Mouse (Mus musculus) right cerebral cortex, postnatal 14 days (tissue): ENCODE measurements around the gene Zfhx3.

ENCODE experiments used
- DNase-seq: peaks from one replicate; pipeline ENCODE4 v3.0.0; 2022

Zfhx3 gene

GRCm38 (mm10) chr8:108868259-108869090 is 926.0 kb downstream of the Zfhx3 start:
- DNase-seq, result no peak

GRCm38 (mm10) chr8:108869420-108869819 is 927.0 kb downstream of the Zfhx3 start:
- DNase-seq, result no peak

- DNase-seq, result no peak
These were observed 927.5 kb downstream of the Zfhx3 start for GRCm38 (mm10) chr8:108869935-108870334.

GRCm38 (mm10) chr8:108870371-108870770 is 927.9 kb downstream of the Zfhx3 start:
- no peak for DNase-seq

DNA sequence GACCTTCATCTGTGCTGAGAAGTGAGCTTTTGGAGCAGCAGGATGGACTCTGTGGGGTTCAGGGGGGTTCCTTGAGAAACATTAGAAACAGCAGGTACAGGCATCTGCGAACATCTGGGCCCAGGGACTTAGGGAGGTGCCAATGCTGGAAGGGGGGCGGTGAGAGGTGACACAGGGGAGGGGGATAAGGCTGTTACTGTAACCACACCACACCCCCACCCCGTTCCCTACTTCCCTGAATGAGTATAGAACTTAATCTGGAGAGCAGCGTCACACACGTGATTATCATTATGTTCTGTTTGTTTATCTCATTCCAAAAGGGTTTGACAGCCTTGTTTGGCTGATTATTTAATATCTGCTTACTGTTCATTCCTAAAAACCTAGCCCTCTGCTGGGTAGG is 933.3 kb downstream of the Zfhx3 start:
- DNase-seq, result no peak

DNA sequence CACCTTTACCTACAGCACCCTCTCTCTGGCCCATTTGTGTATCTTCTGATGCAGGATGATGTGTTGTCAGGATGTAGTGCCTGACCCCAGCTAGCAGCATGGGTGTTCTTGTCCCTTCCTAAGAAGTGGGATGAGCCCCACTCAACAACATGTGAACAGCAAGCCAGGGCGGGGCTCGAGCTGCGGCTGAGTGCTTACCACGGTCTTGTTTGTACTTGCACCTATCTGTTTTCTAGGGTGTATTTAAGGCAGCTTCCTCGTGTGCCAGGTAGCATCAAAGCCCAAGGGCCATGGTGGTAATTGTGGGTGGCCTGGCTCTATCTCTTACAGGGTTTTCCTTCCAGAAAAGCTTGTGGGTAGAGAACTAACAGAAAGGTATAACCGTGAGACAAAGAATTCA is 937.7 kb downstream of the Zfhx3 start:
- DNase-seq, result no peak

DNA sequence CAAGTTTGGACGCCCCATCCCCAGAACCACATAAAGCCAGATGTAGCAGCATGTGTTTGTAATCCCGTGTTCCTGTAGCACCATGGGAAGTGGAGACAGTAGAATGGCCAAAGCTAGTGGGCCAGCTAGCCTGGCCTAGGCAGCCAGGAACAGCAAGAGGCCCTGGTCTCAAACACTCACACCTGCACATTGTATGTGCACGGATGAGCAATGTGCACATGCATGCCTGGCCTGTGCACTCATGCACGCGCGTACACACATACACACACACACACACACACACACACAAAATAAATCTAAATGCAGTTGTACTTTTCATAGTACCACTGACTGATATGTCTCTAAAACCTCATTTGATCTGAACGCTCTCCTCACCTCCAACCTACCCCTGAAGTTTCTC is 938.9 kb downstream of the Zfhx3 start:
- DNase-seq, result no peak

GRCm38 (mm10) chr8:108882073-108882472 is 939.6 kb downstream of the Zfhx3 start:
- no peak for DNase-seq

- no peak for DNase-seq
These were observed 940.9 kb downstream of the Zfhx3 start for GRCm38 (mm10) chr8:108883381-108883780.

DNA sequence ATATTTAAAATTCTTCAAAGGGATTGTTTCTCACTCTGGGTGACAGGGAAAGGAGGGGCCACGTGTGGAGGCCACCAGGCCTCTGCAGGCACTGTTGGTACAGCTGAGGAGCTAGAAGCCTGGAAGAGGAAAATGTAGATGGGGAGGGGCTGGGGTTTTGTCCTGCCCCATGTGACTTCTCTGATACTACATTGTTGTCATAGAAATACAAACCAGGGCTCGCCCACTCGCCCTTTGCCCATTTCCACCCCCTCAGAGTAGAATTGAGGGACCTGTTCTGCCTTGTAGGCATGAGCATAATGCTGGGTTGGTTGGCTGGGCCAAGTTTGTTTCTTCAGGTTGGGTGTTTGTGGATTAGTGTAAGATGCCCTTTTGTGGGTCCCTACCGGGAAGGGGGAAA is 942.5 kb downstream of the Zfhx3 start:
- no peak for DNase-seq

DNA sequence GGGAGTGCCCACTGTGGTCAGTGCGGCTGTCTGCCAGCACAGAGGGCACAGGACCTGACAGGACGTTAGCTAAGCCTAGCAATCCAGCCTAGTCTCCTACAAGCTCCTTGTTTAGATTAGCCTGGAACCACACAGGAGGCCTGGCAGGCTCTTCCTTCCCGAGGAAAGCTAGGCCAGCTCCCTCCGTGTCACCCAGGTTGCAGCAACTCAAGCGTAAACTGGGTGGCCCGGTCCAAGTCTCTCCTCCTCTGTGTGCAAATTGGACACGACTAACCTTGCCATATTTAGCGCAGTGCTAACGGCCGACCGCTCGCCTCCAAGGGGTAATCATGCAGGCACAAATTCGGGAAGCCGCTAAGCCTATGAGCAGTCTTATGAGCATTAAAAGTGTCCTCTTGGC is 943.0 kb downstream of the Zfhx3 start:
- no peak for DNase-seq

- no peak for DNase-seq
These were observed 943.4 kb downstream of the Zfhx3 start for GRCm38 (mm10) chr8:108885861-108886260.

DNA sequence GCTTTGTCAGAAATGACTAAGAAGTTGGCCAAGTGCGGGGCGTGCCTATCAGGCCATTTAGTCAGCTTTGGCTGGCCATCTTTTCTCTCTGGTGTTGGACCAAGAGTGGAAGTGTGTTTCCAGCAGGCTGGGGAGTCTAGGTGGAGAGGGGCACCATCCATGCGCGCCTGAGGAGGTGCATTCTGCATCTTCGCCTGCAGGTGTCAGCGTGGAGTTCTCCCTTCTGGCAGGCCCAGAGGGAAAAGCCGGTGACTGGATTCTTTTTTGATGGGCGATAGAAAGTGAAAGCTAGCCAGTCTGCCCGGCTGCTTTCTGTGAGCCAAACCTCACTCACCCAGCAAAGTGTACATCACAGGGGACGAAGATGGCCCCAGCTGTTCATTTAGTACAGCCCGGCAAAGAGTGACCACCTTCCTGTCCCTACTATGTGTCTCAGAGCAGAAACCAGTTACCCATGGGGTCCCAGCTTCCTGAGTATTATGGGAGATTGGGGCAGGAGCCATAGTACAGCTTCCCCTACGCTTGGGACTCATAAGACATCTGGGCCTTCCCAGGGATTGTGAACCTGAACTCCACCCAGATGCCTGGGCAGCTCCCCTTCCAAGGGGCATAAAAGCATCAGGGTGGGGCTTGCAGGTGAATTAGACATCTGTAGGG is 944.3 kb downstream of the Zfhx3 start:
- peak; percentile 85 for DNase-seq

DNA sequence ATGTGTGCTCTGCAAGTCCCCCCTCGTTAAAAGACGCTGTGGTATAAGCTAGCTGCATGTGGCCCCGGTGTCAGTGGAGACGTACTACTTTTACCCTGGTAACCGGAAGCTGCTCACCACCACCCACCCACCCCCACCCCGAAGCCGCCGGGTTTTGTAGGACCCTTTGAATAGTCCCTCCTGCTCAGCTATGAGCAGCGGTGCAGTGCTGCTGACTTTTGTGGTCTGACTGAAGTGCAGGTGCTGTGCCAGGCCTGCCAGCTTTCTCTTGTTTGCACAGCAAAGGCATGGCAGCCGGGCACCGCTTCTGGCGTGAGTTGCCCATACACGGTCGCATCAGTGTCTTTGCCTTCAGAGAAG is 944.8 kb downstream of the Zfhx3 start:
- no peak for DNase-seq

DNA sequence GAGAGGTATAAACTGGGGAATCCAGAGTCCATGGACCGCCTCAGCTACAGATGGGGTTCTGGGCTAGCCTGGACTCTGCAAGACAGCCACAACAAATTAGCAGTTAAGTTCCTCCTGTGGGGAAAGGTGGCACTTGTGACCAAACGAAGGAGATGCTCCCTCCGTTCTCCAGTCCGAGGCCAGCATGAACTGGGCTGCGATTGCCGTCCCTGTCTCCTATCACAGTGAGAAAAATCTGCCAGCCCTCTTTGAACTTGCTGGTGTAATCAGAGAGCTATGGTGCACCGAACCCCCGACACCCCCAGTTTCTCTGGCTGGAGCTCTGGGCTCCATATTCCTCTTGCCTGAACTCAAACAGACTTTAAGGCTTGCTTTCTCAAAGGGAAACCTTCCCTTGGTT is 945.4 kb downstream of the Zfhx3 start:
- no peak for DNase-seq

- no peak for DNase-seq
These were observed 946.5 kb downstream of the Zfhx3 start for GRCm38 (mm10) chr8:108888924-108889323.

GRCm38 (mm10) chr8:108889406-108889805 is 947.0 kb downstream of the Zfhx3 start:
- no peak for DNase-seq

DNA sequence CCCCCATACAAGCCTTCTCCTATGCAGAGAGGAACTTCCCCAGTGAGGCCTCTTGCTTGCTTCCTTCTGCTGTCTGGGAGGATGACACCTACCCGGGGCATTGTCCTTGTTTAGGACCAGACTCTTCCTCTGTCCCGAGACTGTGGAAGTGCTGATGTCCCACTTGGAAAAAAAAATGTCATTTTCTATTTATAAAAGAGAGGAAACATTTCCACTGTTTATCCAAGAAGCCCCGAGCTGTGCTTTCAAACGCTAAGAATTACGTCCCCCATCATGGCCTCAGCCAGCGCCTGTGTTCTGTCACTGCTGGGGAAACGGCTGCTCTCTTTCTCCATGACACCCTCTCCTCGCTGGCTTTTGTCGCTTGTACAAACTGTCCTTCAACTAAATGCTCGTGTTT is 951.8 kb downstream of the Zfhx3 start:
- DNase-seq, result no peak

GRCm38 (mm10) chr8:108896468-108897346 is 954.3 kb downstream of the Zfhx3 start:
- DNase-seq, result peak; percentile 81

- no peak for DNase-seq
These were observed 955.1 kb downstream of the Zfhx3 start for GRCm38 (mm10) chr8:108897347-108898100.

DNA sequence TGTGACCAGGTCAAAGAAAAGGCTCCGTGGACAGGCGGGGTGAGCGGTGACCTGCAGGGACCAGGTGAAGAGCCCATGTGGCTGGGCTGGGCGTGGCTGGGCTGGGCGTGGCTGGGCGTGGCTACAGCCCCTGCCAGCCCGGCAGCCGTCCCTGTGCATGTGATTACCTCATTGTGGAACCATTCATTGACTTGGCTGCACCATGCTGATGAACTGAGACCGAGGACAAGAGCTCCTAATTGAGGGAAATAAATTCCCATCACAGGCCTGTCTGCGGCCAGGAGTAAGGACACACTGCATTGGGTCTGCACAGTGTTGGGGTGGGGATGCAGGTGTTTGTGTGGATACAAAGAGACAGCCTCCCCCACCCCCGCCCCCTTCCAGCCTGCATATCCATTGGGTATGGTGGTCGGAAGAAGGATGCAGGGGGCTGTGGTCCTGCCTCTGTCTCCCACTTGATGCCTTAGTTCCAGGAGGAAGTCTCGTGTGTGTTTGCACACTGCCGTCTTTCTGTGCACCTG is 956.9 kb downstream of the Zfhx3 start:
- DNase-seq, result no peak

- DNase-seq, result no peak
These were observed 958.1 kb downstream of the Zfhx3 start for GRCm38 (mm10) chr8:108900541-108900940.

- DNase-seq, result no peak
These were observed 958.8 kb downstream of the Zfhx3 start for GRCm38 (mm10) chr8:108901208-108901607.
